Mouse (Mus musculus) intestine, postnatal 0 days (tissue): ENCODE data around the gene Spata45. TPM values are rescaled to one million over a fixed set of nuclear protein-coding genes. Genes with fewer than 3 reads are reported as not detected.

ENCODE experiments used
- ATAC-seq: fragments of 200-750 bp; cut with Nextera tagmentation; 2 replicates; pipeline ENCODE4 v1.8.0; 2017; ENCODE audit warnings: mild to moderate bottlenecking, moderate TSS enrichment, moderate library complexity
- H3K27ac ChIP-seq: fragments of 300-500 bp; sonication (generic); 2 replicates; pipeline ENCODE4 v1.5.1; 2014; ENCODE audit warnings: mild to moderate bottlenecking, low read depth, low read length, moderate library complexity
- H3K27me3 ChIP-seq: fragments of 300-500 bp; sonication (generic); replicated peaks from 2 replicates; pipeline ENCODE4 v1.6.1; 2014; ENCODE audit warnings: low read length, mixed read lengths; ENCODE audit not compliant: control insufficient read depth, insufficient read depth
- H3K36me3 ChIP-seq: fragments of 300-500 bp; sonication (generic); 2 replicates; pipeline ENCODE4 v1.6.1; 2014; ENCODE audit warnings: mild to moderate bottlenecking, moderate library complexity; ENCODE audit not compliant: control insufficient read depth, insufficient read depth
- H3K4me1 ChIP-seq: fragments of 300-500 bp; sonication (generic); replicated peaks from 2 replicates; pipeline ENCODE4 v1.6.1; 2014; ENCODE audit warnings: antibody characterized with exemption, low read length, mixed read lengths; ENCODE audit not compliant: control insufficient read depth, insufficient read depth
- H3K4me2 ChIP-seq: fragments of 300-500 bp; sonication (generic); replicated peaks from 2 replicates; pipeline ENCODE4 v1.6.1; 2014; ENCODE audit warnings: low read depth, mild to moderate bottlenecking, moderate library complexity
- H3K4me3 ChIP-seq: fragments of 300-500 bp; sonication (generic); 2 replicates; pipeline ENCODE4 v1.5.1; 2014; ENCODE audit warnings: low read depth, low read length
- H3K9ac ChIP-seq: fragments of 300-500 bp; sonication (generic); 2 replicates; pipeline ENCODE4 v1.6.1; 2014; ENCODE audit warnings: mild to moderate bottlenecking, low read depth, low read length
- H3K9me3 ChIP-seq: fragments of 300-500 bp; sonication (generic); 2 replicates; pipeline ENCODE4 v1.6.1; 2016; ENCODE audit warnings: mixed run types; ENCODE audit not compliant: control insufficient read depth
- CTCF ChIP-seq: sonication (generic); IDR thresholded peaks from 2 replicates; pipeline ENCODE4 v1.5.1; 2016; ENCODE audit warnings: low read depth, mild to moderate bottlenecking, control low read depth, antibody characterized with exemption, moderate library complexity
- WGBS: fragments of 180-500 bp; shearing (Covaris S2); extraction: QIAGEN DNeasy Blood & Tissue Kit; methylation state at CpG from one replicate; pipeline ENCODE4 v1.1.7; 2014; 5-methylcytosine and 5-hydroxymethylcytosine counted together
- polyA plus RNA-seq: library from polyadenylated mRNA; unstranded; fragments of >200 nt; fragmentation: Nextera tagmentation; extraction: Ambion mirVana; gene quantifications from 2 replicates; pipeline ENCODE4 v1.2.1, GENCODE M21; 2015

The Spata45 gene
- polyA plus RNA-seq, 1 experiment from 2014 or later: 1.1 TPM

GRCm38 (mm10) chr1:191002201-191002600 is 34.2 kb upstream of the Spata45 start:
- no peak for ATAC-seq
- Histone ChIP-seq H3K36me3 (peaks cover 12% of the 10 kb centered on the region), H3K9me3 (0 out of 2 replicates have a peak, but pooled peaks cover 7% of the 10 kb centered on the region), H3K27ac (no peak overlapping the region), H3K4me2 (no peak overlapping the region), H3K4me3 (no peak overlapping the region), H3K9ac (no peak overlapping the region), H3K4me1 (no peaks in the 10 kb centered on the region), H3K27me3 (no peaks in the 10 kb centered on the region)
- TF ChIP-seq CTCF: peak; percentile 67
- 62% methylated on average over 6 of the region's 6 CpGs for WGBS

GRCm38 (mm10) chr1:191008707-191009106 is 27.7 kb upstream of the Spata45 start:
- Histone ChIP-seq H3K27me3 (no peaks in the 10 kb centered on the region), H3K4me1 (no peaks in the 10 kb centered on the region), H3K4me3 (no peak overlapping the region), H3K9ac (no peak overlapping the region), H3K36me3 (peaks cover 66% of the 10 kb centered on the region), H3K4me2 (no peak overlapping the region), H3K9me3 (no peaks in the 10 kb centered on the region), H3K27ac (no peak overlapping the region)
- WGBS: 95% methylated on average over 5 of the region's 5 CpGs
- ATAC-seq: no peak
- peak; percentile 57 for TF ChIP-seq CTCF

DNA sequence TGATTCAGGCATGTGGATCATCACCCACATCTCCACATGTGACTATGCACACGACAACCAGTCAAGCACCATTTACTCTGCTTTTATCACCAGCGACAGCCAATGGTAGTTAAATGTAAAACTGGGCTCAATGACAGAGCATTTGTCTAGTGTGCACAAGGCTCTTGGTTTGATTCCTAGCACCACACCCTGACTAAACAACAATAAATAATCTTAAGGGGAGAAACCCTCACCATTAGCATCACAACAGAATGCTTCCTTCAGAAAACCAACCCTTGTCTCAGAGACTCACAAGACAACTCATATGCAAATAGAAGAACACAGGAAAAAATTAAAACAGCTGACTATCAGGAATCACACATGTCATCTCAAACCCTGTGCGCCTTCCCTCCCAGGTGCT is 22.2 kb upstream of the Spata45 start:
- TF ChIP-seq CTCF: no peak
- Histone ChIP-seq H3K27me3 (no peaks in the 10 kb centered on the region), H3K36me3 (peaks cover 38% of the 10 kb centered on the region), H3K9ac (no peak overlapping the region), H3K4me3 (no peak overlapping the region), H3K4me2 (no peak overlapping the region), H3K9me3 (no peaks in the 10 kb centered on the region), H3K27ac (no peak overlapping the region), H3K4me1 (no peaks in the 10 kb centered on the region)
- WGBS: 95% methylated on average over 3 of the region's 3 CpGs
- no peak for ATAC-seq

DNA sequence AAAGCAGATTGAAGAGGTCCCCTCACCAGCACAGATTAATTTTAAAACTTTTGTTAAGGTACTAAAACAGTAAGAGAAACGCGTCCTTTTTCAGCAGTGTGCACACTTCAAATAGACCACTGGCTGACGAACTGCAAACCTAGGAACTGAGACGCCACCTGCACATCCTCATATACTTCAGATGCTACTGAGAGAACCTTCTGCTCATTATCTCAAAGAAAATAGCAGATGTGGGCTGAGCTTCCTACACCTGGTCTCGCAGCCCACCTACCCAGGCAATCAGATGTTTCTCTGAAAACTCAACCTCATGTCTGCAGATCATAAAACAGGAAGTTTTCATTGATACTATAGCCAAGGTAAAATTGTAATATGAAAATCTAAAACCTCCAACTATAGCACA is 16.6 kb upstream of the Spata45 start:
- no peak for ATAC-seq
- H3K9me3 ChIP-seq: no peaks in the 10 kb centered on the region
- no peak overlapping the region for H3K27ac ChIP-seq
- H3K9ac ChIP-seq: no peak overlapping the region
- H3K27me3 ChIP-seq: no peaks in the 10 kb centered on the region
- no peak for TF ChIP-seq CTCF
- H3K36me3 ChIP-seq: peaks cover 17% of the 10 kb centered on the region; the same call in 1 of the 2 replicates
- H3K4me3 ChIP-seq: no peak overlapping the region
- H3K4me1 ChIP-seq: peaks cover 4% of the 10 kb centered on the region; the same call in 1 of the 2 replicates
- WGBS: 95% methylated on average over 5 of the region's 5 CpGs
- no peak overlapping the region for H3K4me2 ChIP-seq

DNA sequence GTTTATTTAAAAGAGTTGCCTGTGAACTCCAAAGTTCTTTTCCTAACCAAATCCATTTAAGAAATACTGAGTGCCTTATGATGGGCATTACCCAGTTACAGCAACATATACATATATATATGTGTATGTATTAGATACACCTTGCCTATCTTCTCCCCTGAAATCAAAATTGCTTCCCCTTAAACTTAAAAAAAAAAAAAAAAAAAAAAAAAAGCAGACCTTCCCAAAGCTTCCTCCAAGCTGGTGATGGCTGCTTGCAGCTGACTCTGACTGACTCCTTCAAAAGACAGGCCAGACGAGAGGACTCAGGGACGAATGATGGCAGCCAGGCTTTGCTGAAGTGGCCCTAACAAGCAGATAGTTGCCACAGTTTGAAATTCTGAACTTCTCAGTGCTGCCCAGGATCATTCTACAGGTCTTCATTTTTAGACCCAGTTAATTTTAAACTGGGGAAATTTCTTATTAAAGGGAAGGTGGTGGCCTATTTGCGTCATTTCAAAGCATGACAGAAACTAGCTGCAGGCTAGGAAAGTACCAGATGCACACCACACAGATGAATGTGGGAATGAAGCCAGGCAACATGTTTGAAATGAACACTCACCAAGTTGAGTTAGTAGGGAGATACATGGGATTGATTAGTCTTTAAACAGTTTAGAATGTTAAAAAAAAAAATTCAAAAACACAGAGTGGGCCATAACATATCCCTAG is 16.1 kb upstream of the Spata45 start:
- TF ChIP-seq CTCF: no peak
- ATAC-seq: no peak
- 88% methylated on average over 3 of the region's 3 CpGs for WGBS
- H3K27ac ChIP-seq: no peak overlapping the region
- H3K4me3 ChIP-seq: no peak overlapping the region
- no peak overlapping the region for H3K4me2 ChIP-seq
- no peak overlapping the region for H3K9ac ChIP-seq
- H3K27me3 ChIP-seq: no peaks in the 10 kb centered on the region
- H3K9me3 ChIP-seq: no peaks in the 10 kb centered on the region
- H3K36me3 ChIP-seq: peaks cover 17% of the 10 kb centered on the region; the same call in 1 of the 2 replicates
- H3K4me1 ChIP-seq: peaks cover 10% of the 10 kb centered on the region

DNA sequence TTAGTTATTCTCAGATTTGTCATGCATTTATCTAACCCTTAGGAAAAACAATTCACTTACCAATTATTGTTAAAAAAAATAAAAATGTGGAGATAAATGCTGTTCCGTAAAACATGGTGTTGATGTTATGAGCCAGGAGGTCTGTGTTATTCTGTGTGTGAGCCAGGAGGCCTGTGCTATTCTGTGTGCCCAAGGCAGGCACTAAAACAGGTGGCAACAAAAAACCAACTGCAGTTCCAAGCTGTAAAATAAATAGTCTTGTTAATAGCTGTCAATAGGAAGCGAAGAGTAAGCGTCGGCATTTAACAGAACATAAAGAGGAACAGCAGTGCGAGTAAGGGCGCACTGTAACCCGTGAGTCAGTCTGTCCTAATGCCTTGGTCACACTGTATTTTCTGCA is 15.4 kb upstream of the Spata45 start:
- Histone ChIP-seq H3K9ac (no peak overlapping the region), H3K4me3 (no peak overlapping the region), H3K27me3 (no peaks in the 10 kb centered on the region), H3K36me3 (peaks cover 17% of the 10 kb centered on the region; the same call in 1 of the 2 replicates), H3K27ac (no peak overlapping the region), H3K9me3 (no peaks in the 10 kb centered on the region), H3K4me1 (peaks cover 10% of the 10 kb centered on the region), H3K4me2 (no peak overlapping the region)
- ATAC-seq: no peak
- no peak for TF ChIP-seq CTCF
- WGBS: 88% methylated on average over 7 of the region's 7 CpGs
